Mouse (Mus musculus): ENCODE measurements at regions not wholly inside any gene's neighbourhood (a gene's known extent, or its start where the extent isn't known, plus 50 kb on each side); places are given as distances from the start of the nearest gene placed in this dataset.

DNA sequence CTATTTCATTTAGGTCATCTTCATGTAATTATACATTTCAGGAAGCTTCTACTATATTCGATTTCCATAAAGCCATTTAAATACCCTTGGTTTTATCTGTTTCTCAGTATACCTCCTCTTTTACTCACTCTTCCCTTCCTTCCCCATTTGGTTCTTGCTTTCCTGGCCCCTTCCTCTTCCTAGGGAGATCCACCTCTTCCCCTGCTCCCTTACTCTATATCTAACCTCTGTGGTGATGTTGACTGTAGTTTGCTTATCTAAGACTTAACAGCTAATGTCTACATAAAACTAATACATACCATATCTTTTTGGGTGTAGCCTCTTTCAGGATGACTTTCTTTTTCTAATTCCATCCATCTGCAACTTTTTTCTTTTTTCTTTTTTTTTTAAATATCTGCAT lies 92.9 kb upstream of the Tbc1d5 start:
- TF ChIP-seq CTCF (IDR thresholded peaks at IDR 0.05; ENCODE audit: insufficient read depth, low read depth, low read length) (no peak), POLR2A (IDR thresholded peaks at IDR 0.05; ENCODE audit: insufficient read depth, low read depth, low read length) (no peak)
